In genomic region chr12:117501180-117501579, GRCm38 (mm10) we compare ENCODE assay signal across 13 mouse cellular contexts. TPM values are rescaled to one million over a fixed set of nuclear protein-coding genes. Genes with fewer than 3 reads are reported as not detected.
DNase-seq lines count a peak whose midpoint lies in the region; ATAC-seq lines count a peak whose summit lies in the region.
"Had no signal": no experiment of that assay in that cellular context is flagged by ENCODE, and none has a peak within 500 bp of the region (broad histone marks: within the 10 kb centered on the region; RNA-seq: fewer than 3 reads in every experiment).

No protein-coding gene starts in this region.

- H3K36me3 ChIP-seq in embryonic facial prominence, embryonic 14.5 days (ENCODE audit: control insufficient read depth, insufficient read depth, low read length) = no peaks in the 10 kb centered on the region
- H3K36me3 ChIP-seq in embryonic facial prominence, embryonic 10.5 days (replicated peaks) = no peaks in the 10 kb centered on the region
- no peaks in the 10 kb centered on the region for H3K36me3 ChIP-seq in limb, embryonic 15.5 days
- no peaks in the 10 kb centered on the region for H3K36me3 ChIP-seq in limb, embryonic 10.5 days
- H3K36me3 ChIP-seq: midbrain, embryonic 13.5 days had no signal

- H3K4me1 ChIP-seq in embryonic facial prominence, embryonic 14.5 days (ENCODE audit: control insufficient read depth, insufficient read depth, low read length) = peaks cover 8% of the 10 kb centered on the region; the same call in 1 of the 2 replicates
- peaks cover 11% of the 10 kb centered on the region for H3K4me1 ChIP-seq in embryonic facial prominence, embryonic 10.5 days
- H3K4me1 ChIP-seq in limb, embryonic 15.5 days = no peaks in the 10 kb centered on the region
- peaks cover 5% of the 10 kb centered on the region; the same call in 1 of the 2 replicates for H3K4me1 ChIP-seq in limb, embryonic 10.5 days

- no peaks in the 10 kb centered on the region for H3K27me3 ChIP-seq in embryonic facial prominence, embryonic 14.5 days (replicated peaks; ENCODE audit: control insufficient read depth, insufficient read depth, low read length)
- H3K27me3 ChIP-seq in embryonic facial prominence, embryonic 10.5 days (replicated peaks; ENCODE audit: low read depth, poor library complexity, severe bottlenecking) = no peaks in the 10 kb centered on the region
- no peaks in the 10 kb centered on the region for H3K27me3 ChIP-seq in limb, embryonic 15.5 days
- H3K27me3 ChIP-seq in limb, embryonic 10.5 days (ENCODE audit: low read depth, poor library complexity, severe bottlenecking) = no peaks in the 10 kb centered on the region
- H3K27me3 ChIP-seq: midbrain, embryonic 13.5 days had no signal

- no peak for ATAC-seq in embryonic facial prominence, embryonic 14.5 days (ENCODE audit: low read depth)
- 0 out of 2 replicates have a peak, but pooled peaks have one; percentile 48 for ATAC-seq in limb, embryonic 15.5 days (ENCODE audit: insufficient number of reproducible peaks, low FRiP score, low TSS enrichment, low read depth)
- ATAC-seq: midbrain, embryonic 13.5 days had no signal

- peak; percentile 64 for DNase-seq in embryonic facial prominence, embryonic 14.5 days (ENCODE audit: low spot score)
- no peak for DNase-seq in embryonic facial prominence, embryonic 10.5 days (ENCODE audit: low spot score)
- DNase-seq in limb, embryonic 10.5 days (ENCODE audit: low spot score) = no peak
- peak; percentile 30 for DNase-seq in kidney, postnatal 14 days
- DNase-seq in right cerebral cortex, adult 2 months (ENCODE audit: low spot score in 2 of 2) = peak; percentile 70 to 74
- DNase-seq in urinary bladder, adult 2 months (ENCODE audit: low spot score) = no peak
- DNase-seq in embryo, embryonic 10 days (ENCODE audit: low spot score) = no peak
- DNase-seq: adrenal gland, adult 2 months; cerebellum, adult 8-10 months; gastrocnemius, postnatal 14 days had no signal

- H3K4me3 ChIP-seq in embryonic facial prominence, embryonic 14.5 days (ENCODE audit: low read depth, low read length) = no peak overlapping the region
- no peak overlapping the region for H3K4me3 ChIP-seq in embryonic facial prominence, embryonic 10.5 days
- H3K4me3 ChIP-seq in limb, embryonic 15.5 days = no peak overlapping the region
- H3K4me3 ChIP-seq in limb, embryonic 10.5 days = no peak overlapping the region
- H3K4me3 ChIP-seq: midbrain, embryonic 13.5 days had no signal

- no peak overlapping the region for H3K27ac ChIP-seq in embryonic facial prominence, embryonic 14.5 days (replicated peaks; ENCODE audit: low read depth, low read length)
- H3K27ac ChIP-seq in embryonic facial prominence, embryonic 10.5 days (replicated peaks) = no peak overlapping the region
- H3K27ac ChIP-seq in limb, embryonic 15.5 days = no peak overlapping the region
- H3K27ac ChIP-seq in limb, embryonic 10.5 days = no peak overlapping the region
- H3K27ac ChIP-seq: liver, embryonic 14.5 days; midbrain, embryonic 13.5 days had no signal

- WGBS in embryonic facial prominence, embryonic 14.5 days = 53% methylated on average over 4 of the region's 4 CpGs
- 69% methylated on average over 4 of the region's 4 CpGs for WGBS in embryonic facial prominence, embryonic 10.5 days
- WGBS in limb, embryonic 15.5 days = 42% methylated on average over 4 of the region's 4 CpGs
- 73% methylated on average over 4 of the region's 4 CpGs for WGBS in limb, embryonic 10.5 days

- no peak overlapping the region for H3K9ac ChIP-seq in embryonic facial prominence, embryonic 14.5 days (ENCODE audit: low read depth, low read length)
- H3K9ac ChIP-seq in limb, embryonic 15.5 days = no peak overlapping the region
- H3K9ac ChIP-seq: liver, embryonic 14.5 days; midbrain, embryonic 13.5 days had no signal

- H3K4me2 ChIP-seq in embryonic facial prominence, embryonic 14.5 days (ENCODE audit: low read depth, low read length) = no peak overlapping the region
- H3K4me2 ChIP-seq in limb, embryonic 15.5 days = no peak overlapping the region
- H3K4me2 ChIP-seq: midbrain, embryonic 13.5 days had no signal

- 0 out of 2 replicates have a peak, but pooled peaks cover 3% of the 10 kb centered on the region for H3K9me3 ChIP-seq in embryonic facial prominence, embryonic 14.5 days (ENCODE audit: control insufficient read depth, low read length)
- H3K9me3 ChIP-seq in embryonic facial prominence, embryonic 10.5 days = no peaks in the 10 kb centered on the region
- no peaks in the 10 kb centered on the region for H3K9me3 ChIP-seq in limb, embryonic 15.5 days
- H3K9me3 ChIP-seq in limb, embryonic 10.5 days (replicated peaks) = no peaks in the 10 kb centered on the region
- H3K9me3 ChIP-seq: midbrain, embryonic 13.5 days had no signal

RNA-seq across cellular contexts. Expression of gene Rapgef5, which starts 15.1 kb away (rescaled TPM):
- polyA plus RNA-seq in embryonic facial prominence, embryonic 14.5 days (2014; fragmentation: Nextera tagmentation; extraction: Ambion mirVana) = 11.7 and 12.4 TPM in 2 replicates
- 6.6 and 7.1 TPM in 2 replicates for polyA plus RNA-seq in embryonic facial prominence, embryonic 10.5 days (2016; fragmentation: Nextera tagmentation; extraction: Ambion mirVana)
- polyA plus RNA-seq in limb, embryonic 15.5 days (2015; fragmentation: Nextera tagmentation; extraction: Ambion mirVana) = 5.8 and 7.8 TPM in 2 replicates
- 5.8 and 6.3 TPM in 2 replicates for polyA plus RNA-seq in limb, embryonic 10.5 days (2016; fragmentation: Nextera tagmentation; extraction: Ambion mirVana)
- polyA plus RNA-seq in urinary bladder, adult 2 months (2012; rRNA removed) = 10.9 and 11.4 TPM in 2 replicates

Comparison
In these comparisons a context has a peak if more than half of its experiments do, and no peak if none do; other contexts are left out.
1. DNase-seq: peak in embryonic facial prominence, embryonic 14.5 days (single experiment), kidney, postnatal 14 days (single experiment) and right cerebral cortex, adult 2 months (2 of 2); none in embryonic facial prominence, embryonic 10.5 days (single experiment), limb, embryonic 10.5 days (single experiment), urinary bladder, adult 2 months (single experiment) and embryo, embryonic 10 days (single experiment).